Mouse (Mus musculus) bone marrow, adult 2 months (tissue): ENCODE measurements around the gene Ano8. TPM values are rescaled to one million over a fixed set of nuclear protein-coding genes. Genes with fewer than 3 reads are reported as not detected.
"Not testable (repeated sequence)": the region's sequence is repeated elsewhere in the genome, so short reads cannot be mapped to it uniquely, and the experiment has no call there.

Experiments
- H3K27ac ChIP-seq: fragments of 200-500 bp; 2 replicates; pipeline ENCODE4 v1.5.1; 2012; ENCODE audit warnings: low read depth, mild to moderate bottlenecking, control low read depth, inconsistent platforms, low read length; ENCODE audit not compliant: control insufficient read depth, poor library complexity, insufficient read depth
- H3K4me1 ChIP-seq: fragments of 200-500 bp; 2 replicates; pipeline ENCODE4 v1.6.1; 2011; ENCODE audit warnings: low read length; ENCODE audit not compliant: control insufficient read depth, insufficient read depth
- H3K4me3 ChIP-seq: fragments of 200-500 bp; replicated peaks from 2 replicates; pipeline ENCODE3; 2011; ENCODE audit warnings: mild to moderate bottlenecking, low read depth, low read length, control low read depth; ENCODE audit not compliant: control insufficient read depth
- CTCF ChIP-seq: fragments of 200-500 bp; IDR thresholded peaks from 2 replicates; pipeline ENCODE4 v1.5.1; 2011; ENCODE audit warnings: low read length, control low read depth; ENCODE audit not compliant: control insufficient read depth, insufficient read depth
- POLR2A ChIP-seq: fragments of 200-500 bp; IDR thresholded peaks from 2 replicates; pipeline ENCODE4 v1.6.1; 2011; ENCODE audit warnings: low read depth, mild to moderate bottlenecking, control low read depth, low read length, borderline replicate concordance; ENCODE audit not compliant: control insufficient read depth
- WGBS: fragments of 180-500 bp; shearing (Covaris S2); methylation state at CpG from one replicate; pipeline ENCODE4 v1.1.7; 2018; 5-methylcytosine and 5-hydroxymethylcytosine counted together
- polyA plus RNA-seq: library from polyadenylated mRNA; stranded (reverse); fragments of >200 nt; gene quantifications from 2 replicates; pipeline ENCODE4 v1.2.4, GENCODE M21; 2011; ENCODE audit warnings: low replicate concordance; ENCODE audit not compliant: missing spikeins, insufficient read depth, insufficient read length

Gene Ano8
- polyA plus RNA-seq = 2.9 and 6.3 TPM in 2 replicates

DNA sequence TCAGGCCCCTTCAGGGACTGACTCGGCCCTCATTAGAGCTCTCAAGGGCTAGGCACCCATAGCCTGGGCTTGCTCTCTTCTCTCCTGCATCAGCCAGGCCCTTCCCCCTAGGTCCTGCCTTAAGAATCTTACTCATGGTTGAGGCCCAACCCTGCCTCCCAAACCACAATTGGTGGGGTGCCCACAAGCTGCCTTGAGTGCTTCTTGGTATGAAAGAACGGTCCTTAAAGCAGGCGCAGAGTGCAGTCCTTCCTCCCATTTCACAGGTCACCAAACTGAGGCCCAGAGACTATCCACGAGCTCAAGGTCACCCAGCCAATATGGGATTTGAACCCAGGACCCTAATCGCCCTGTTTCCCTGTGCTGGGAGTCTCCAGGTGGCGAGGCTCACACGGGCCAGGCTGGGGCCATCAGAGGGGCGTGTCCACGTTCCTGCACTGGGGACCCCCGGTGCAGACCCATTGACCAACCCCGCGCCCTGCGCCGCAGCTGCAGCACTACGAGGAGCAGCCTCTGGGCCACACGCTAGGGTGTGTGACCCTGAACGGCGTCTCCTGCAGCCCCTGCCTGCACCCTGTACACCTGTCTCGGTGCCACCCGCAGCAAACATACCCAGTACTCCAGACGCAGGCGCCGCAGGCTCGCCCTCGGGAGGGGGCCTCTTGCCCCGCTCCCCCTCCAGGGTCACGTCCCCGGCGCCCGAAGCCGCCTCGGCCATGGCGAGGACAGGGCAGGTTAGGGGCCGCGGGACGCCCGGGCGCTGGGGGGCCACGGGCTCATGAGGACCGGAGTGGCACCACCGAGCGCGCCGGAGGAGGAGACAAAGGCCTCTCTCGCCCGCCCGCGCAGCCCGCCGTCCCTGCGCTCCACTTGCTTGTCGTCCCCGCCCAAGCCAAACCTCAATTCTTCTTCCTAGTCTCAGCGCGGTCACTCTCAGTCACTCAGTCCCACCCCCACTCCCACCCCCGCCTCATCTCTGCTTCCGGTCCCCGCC lies at the start of gene Ano8:
Ano8 (minus strand) TSS at position 822 of the 994 bp plus-strand sequence.
- TF ChIP-seq POLR2A (0 out of 2 replicates have a peak, but pooled peaks have one; percentile 0), CTCF (no peak)
- Histone ChIP-seq H3K27ac (peak within 1 kb of the TSS; percentile 39), H3K4me3 (peak within 1 kb of the TSS; percentile 62), H3K4me1 (peaks cover 3% of the 10 kb centered on the region)
- whole genome bisulfite sequencing = 5% methylated on average over 58 of the region's 58 CpGs

DNA sequence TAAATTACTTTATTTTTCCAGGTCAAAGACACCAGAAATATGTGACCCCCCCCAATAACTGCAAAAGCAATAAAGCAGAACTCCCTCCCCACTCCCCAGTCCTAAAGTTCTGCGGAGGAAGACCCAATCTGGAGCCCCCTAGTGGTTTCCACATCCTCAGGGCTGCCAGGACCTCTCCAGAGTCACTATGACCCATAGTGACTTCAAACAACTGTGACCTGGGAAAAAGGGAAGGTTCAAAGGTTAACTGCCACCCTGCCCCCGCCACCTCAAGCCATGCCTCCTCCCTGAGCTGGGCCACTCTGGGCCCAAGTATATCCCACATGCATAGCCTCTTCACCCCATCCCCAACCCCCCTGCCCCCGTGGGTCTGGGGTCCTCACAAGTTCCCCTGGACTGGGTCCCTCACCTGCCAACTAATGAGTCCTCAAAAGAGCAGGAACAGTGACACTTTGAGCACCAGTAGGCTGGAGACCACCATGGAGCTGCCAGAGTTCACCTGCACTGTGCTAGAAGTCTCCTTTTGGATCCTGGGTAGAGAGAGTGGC lies 48.6 kb upstream of the Ano8 start:
- TF ChIP-seq CTCF = no peak
- TF ChIP-seq POLR2A = no peak
- no peak overlapping the region for H3K4me3 ChIP-seq
- 64% methylated on average over 3 of the region's 3 CpGs for WGBS
- H3K4me1 ChIP-seq = peaks cover 2% of the 10 kb centered on the region
- H3K27ac ChIP-seq = no peak overlapping the region

DNA sequence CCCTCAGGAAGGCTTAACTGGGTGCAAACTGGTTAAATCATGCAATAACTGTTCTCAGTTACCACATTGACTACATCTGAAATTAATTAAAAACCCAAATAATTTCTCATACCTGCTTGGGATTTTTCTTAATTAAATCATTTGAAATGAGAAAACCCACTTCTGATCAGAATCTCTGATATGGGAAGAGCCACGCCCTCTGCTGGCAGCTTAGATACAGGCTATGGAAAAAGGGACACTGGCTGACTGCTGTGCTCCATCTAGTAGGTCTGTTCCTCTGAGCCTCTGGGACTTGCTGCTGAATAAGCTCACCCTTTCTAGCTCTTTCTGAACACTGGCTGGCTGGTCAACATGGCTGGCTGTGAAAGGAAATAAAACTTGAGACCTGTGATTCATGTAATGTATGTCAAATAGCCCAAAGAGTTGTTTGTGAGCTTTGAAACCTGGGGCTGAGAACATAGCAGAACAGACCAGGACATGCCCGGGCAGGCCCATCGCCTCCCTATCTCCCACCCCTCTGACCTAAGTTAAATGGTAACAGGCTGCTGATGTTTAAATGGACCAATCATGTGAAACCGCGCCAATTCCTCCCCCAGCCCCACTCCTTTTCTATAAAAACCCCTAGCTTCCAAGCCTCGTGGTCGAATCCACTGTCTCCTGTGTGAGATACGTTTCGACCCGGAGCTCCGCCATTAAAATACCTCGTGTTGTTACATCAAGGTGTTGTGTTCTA lies 45.1 kb upstream of the Ano8 start:
- not testable (repeated sequence) for H3K27ac ChIP-seq, H3K4me1 ChIP-seq, H3K4me3 ChIP-seq
- 73% methylated on average over 6 of the region's 12 CpGs for WGBS
- TF ChIP-seq CTCF = peak; percentile 42; the same call in 1 of the 2 replicates

GRCm38 (mm10) chr8:71528362-71529073 lies 42.8 kb upstream of the Ano8 start:
- H3K4me3 ChIP-seq = no peak overlapping the region
- TF ChIP-seq POLR2A = no peak
- TF ChIP-seq CTCF = no peak
- H3K27ac ChIP-seq = 0 out of 2 replicates have a peak overlapping the region, but pooled peaks have one; percentile 19
- peaks cover 2% of the 10 kb centered on the region for H3K4me1 ChIP-seq
- 2% methylated on average over 11 of the region's 11 CpGs for WGBS

GRCm38 (mm10) chr8:71527162-71527870 lies 41.6 kb upstream of the Ano8 start:
- 63% methylated on average over 3 of the region's 3 CpGs for WGBS
- Histone ChIP-seq H3K27ac (no peak overlapping the region), H3K4me1 (peaks cover 2% of the 10 kb centered on the region), H3K4me3 (no peak overlapping the region)
- TF ChIP-seq CTCF = no peak
- TF ChIP-seq POLR2A = no peak

- H3K27ac ChIP-seq = no peak overlapping the region
- peaks cover 2% of the 10 kb centered on the region for H3K4me1 ChIP-seq
- 36% methylated on average over 6 of the region's 6 CpGs for WGBS
- H3K4me3 ChIP-seq = no peak overlapping the region
- TF ChIP-seq CTCF = no peak
- no peak for TF ChIP-seq POLR2A
Measured at GRCm38 (mm10) chr8:71526272-71526671, 40.5 kb upstream of the Ano8 start.

- TF ChIP-seq CTCF = no peak
- TF ChIP-seq POLR2A = no peak
- 83% methylated on average over 46 of the region's 46 CpGs for WGBS
- H3K4me1 ChIP-seq = peaks cover 2% of the 10 kb centered on the region
- no peak within 1 kb of the TSS for H3K27ac ChIP-seq
- no peak within 1 kb of the TSS for H3K4me3 ChIP-seq
Measured at GRCm38 (mm10) chr8:71525226-71526050, 39.7 kb upstream of the Ano8 start, which contains the start of gene Ccdc194. Gene Ccdc194, minus strand, starts transcription at chr8:71525711.
